Mouse (Mus musculus): ENCODE results near the gene Espl1.
A peak's percentile ranks its signal among the peaks of the same experiment; 100 is the strongest.

Gene Espl1

GRCm38 (mm10) chr15:102339612-102340011 lies 43.5 kb downstream of the Espl1 start:
- DNase-seq, result no peak

GRCm38 (mm10) chr15:102341580-102341979 lies 45.5 kb downstream of the Espl1 start:
- DNase-seq, result peak; percentile 63 to 77

- no peak for DNase-seq
Measured at GRCm38 (mm10) chr15:102344490-102344889, 48.4 kb downstream of the Espl1 start.

GRCm38 (mm10) chr15:102346444-102346843 lies 50.4 kb downstream of the Espl1 start:
- DNase-seq, result no peak

GRCm38 (mm10) chr15:102350138-102350941 lies 54.3 kb downstream of the Espl1 start, which contains the start of gene Aaas:
Gene Aaas, minus strand, starts transcription at chr15:102350771.
- DNase-seq, result peak; percentile 97

- no peak for DNase-seq
Measured at GRCm38 (mm10) chr15:102350942-102351291, 54.9 kb downstream of the Espl1 start.

- no peak for DNase-seq
Measured at GRCm38 (mm10) chr15:102352177-102352576, 56.1 kb downstream of the Espl1 start.

GRCm38 (mm10) chr15:102353986-102354385 lies 57.9 kb downstream of the Espl1 start:
- no peak for DNase-seq

- DNase-seq, result peak; percentile 63 to 70
Measured at GRCm38 (mm10) chr15:102355134-102355870, 59.2 kb downstream of the Espl1 start.

- peak; percentile 47 to 75 for DNase-seq
Measured at GRCm38 (mm10) chr15:102355871-102356441, 59.9 kb downstream of the Espl1 start.

- no peak for DNase-seq
Measured at GRCm38 (mm10) chr15:102356501-102357325, 60.6 kb downstream of the Espl1 start.

GRCm38 (mm10) chr15:102358126-102358525 lies 62.1 kb downstream of the Espl1 start:
- DNase-seq, result no peak

- no peak for DNase-seq
Measured at GRCm38 (mm10) chr15:102358834-102359233, 62.8 kb downstream of the Espl1 start.

- DNase-seq, result no peak
Measured at GRCm38 (mm10) chr15:102362648-102363047, 66.6 kb downstream of the Espl1 start.

GRCm38 (mm10) chr15:102364678-102365077 lies 68.6 kb downstream of the Espl1 start:
- DNase-seq, result no peak

GRCm38 (mm10) chr15:102366238-102366637 lies 70.2 kb downstream of the Espl1 start:
- DNase-seq, result no peak

- DNase-seq, result no peak
Measured at GRCm38 (mm10) chr15:102366733-102367344, 70.8 kb downstream of the Espl1 start, which contains the start of gene Sp7. Gene Sp7, minus strand, starts transcription at chr15:102367182.

- DNase-seq, result peak in 1 of 2 experiments; percentile 36
Measured at GRCm38 (mm10) chr15:102369972-102370371, 73.9 kb downstream of the Espl1 start.

- DNase-seq, result no peak
Measured at GRCm38 (mm10) chr15:102370727-102371126, 74.7 kb downstream of the Espl1 start.
